Mouse (Mus musculus): ENCODE data around the gene Trim28. TPM values are rescaled to one million over a fixed set of nuclear protein-coding genes. Genes with fewer than 3 reads are reported as not detected.
A peak's percentile ranks its signal among the peaks of the same experiment; 100 is the strongest.

Gene Trim28
- total and polyA plus RNA-seq, 2 experiments: 69.4 to 114 TPM

DNA sequence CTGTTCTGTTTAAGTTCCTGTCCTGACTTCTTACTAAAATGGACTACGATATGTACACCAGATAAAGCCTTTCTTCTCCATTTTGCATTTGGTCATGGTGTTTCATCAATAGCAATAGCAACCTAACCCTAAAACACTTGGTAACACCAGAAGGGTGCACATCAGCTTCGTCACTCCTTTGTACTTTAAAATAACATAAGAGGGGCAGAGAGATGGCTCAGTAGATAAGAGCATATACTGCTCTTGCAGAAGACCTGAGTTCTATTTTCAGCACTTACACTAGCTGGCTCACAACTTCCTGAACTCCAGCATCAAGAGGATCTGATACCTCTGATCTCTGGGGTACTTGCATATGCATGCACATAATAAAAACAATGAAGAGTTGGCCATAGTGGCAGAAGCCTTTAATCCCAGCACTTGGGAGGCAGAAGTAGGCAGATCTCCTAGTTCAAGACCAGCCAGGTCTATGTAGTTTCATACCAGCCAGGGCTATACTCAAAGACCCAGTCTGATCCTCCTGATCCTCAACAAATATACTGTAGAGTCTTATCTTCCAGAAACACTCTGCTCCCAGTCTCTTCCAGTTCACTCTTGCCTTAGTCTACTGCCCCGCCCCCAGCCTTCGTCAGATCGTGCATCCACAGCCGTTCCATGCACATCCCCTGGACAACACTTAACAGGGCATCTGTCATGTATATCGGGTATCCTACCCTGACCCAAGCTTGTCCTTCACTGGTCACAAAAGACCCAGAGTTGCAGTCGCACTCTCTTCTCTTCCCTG lies 11.3 kb upstream of the Trim28 start:
- no peak for DNase-seq (ENCODE audit: extremely low read depth, low read depth, low spot score)
- H3K4me3 ChIP-seq (ENCODE audit: insufficient read depth, low read depth, low read length): no peak overlapping the region
- H3K9ac ChIP-seq (ENCODE audit: low read depth, low read length): no peak overlapping the region
- no peaks in the 10 kb centered on the region for H3K27me3 ChIP-seq (ENCODE audit: control insufficient read depth, insufficient read depth, low read length)
- peaks cover 14% of the 10 kb centered on the region for H3K4me1 ChIP-seq (ENCODE audit: control insufficient read depth, insufficient read depth, low read length)
- peaks cover 58% of the 10 kb centered on the region for H3K36me3 ChIP-seq (ENCODE audit: control insufficient read depth, insufficient read depth, low read length)
- H3K79me2 ChIP-seq (ENCODE audit: control insufficient read depth, insufficient read depth, low read length): 0 out of 2 replicates have a peak, but pooled peaks cover 4% of the 10 kb centered on the region
- TF ChIP-seq POLR2A (IDR thresholded peaks at IDR 0.05; ENCODE audit: extremely low read depth, insufficient read depth, low read length) (no peak), CTCF (IDR thresholded peaks at IDR 0.05; ENCODE audit: low read depth, low read length) (no peak)
- H3K27ac ChIP-seq (replicated peaks; ENCODE audit: insufficient read depth, low read depth, low read length): no peak overlapping the region
- 83% methylated on average over 8 of the region's 8 CpGs for WGBS

DNA sequence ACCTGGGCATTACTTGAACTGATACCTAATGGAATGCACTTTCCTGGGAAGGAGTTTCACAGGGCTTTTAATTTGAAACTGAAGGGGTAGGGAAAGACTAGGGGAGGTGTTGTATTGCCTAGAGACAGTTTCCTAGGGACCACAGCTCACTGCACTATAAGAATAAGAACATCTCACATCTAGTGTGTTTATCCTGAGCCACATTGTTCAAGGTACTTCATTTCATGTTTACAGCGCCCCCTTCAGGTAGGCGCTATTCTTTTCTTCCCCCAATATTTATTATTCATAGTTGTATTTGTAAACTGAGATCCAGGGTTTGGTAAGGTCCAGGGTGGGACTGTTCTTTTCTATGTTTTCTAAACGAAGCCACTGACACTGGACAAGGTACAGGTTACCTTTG lies 6.7 kb upstream of the Trim28 start:
- TF ChIP-seq CTCF (IDR thresholded peaks at IDR 0.05; ENCODE audit: low read depth, low read length) (no peak), POLR2A (IDR thresholded peaks at IDR 0.05; ENCODE audit: extremely low read depth, insufficient read depth, low read length) (no peak)
- Histone ChIP-seq H3K9ac (ENCODE audit: low read depth, low read length) (no peak overlapping the region), H3K4me1 (ENCODE audit: control insufficient read depth, insufficient read depth, low read length) (peaks cover 19% of the 10 kb centered on the region), H3K36me3 (ENCODE audit: control insufficient read depth, insufficient read depth, low read length) (peaks cover 63% of the 10 kb centered on the region), H3K27me3 (ENCODE audit: control insufficient read depth, insufficient read depth, low read length) (no peaks in the 10 kb centered on the region), H3K79me2 (ENCODE audit: control insufficient read depth, insufficient read depth, low read length) (peaks cover 4% of the 10 kb centered on the region; the same call in 1 of the 2 replicates), H3K27ac (replicated peaks; ENCODE audit: insufficient read depth, low read depth, low read length) (peak overlapping the region; percentile 56; the same call in 1 of the 2 replicates), H3K4me3 (ENCODE audit: insufficient read depth, low read depth, low read length) (no peak overlapping the region)
- no peak for DNase-seq (ENCODE audit: extremely low read depth, low read depth, low spot score)
- 15% methylated on average over 3 of the region's 3 CpGs for WGBS

GRCm38 (mm10) chr7:12993148-12993547 lies 5.8 kb upstream of the Trim28 start:
- Histone ChIP-seq H3K27ac (replicated peaks; ENCODE audit: insufficient read depth, low read depth, low read length) (peak overlapping the region; percentile 56), H3K4me1 (ENCODE audit: control insufficient read depth, insufficient read depth, low read length) (peaks cover 19% of the 10 kb centered on the region), H3K4me3 (ENCODE audit: insufficient read depth, low read depth, low read length) (no peak overlapping the region), H3K27me3 (ENCODE audit: control insufficient read depth, insufficient read depth, low read length) (no peaks in the 10 kb centered on the region), H3K9ac (ENCODE audit: low read depth, low read length) (no peak overlapping the region), H3K36me3 (ENCODE audit: control insufficient read depth, insufficient read depth, low read length) (peaks cover 56% of the 10 kb centered on the region), H3K79me2 (ENCODE audit: control insufficient read depth, insufficient read depth, low read length) (peaks cover 8% of the 10 kb centered on the region; the same call in 1 of the 2 replicates)
- no peak for TF ChIP-seq POLR2A (IDR thresholded peaks at IDR 0.05; ENCODE audit: extremely low read depth, insufficient read depth, low read length)
- no peak for TF ChIP-seq CTCF (IDR thresholded peaks at IDR 0.05; ENCODE audit: low read depth, low read length)
- peak; percentile 79 for DNase-seq (ENCODE audit: extremely low read depth, low read depth, low spot score)
- 49% methylated on average over 10 of the region's 10 CpGs for WGBS

GRCm38 (mm10) chr7:12995862-12996261 lies 3.1 kb upstream of the Trim28 start:
- peaks cover 19% of the 10 kb centered on the region for H3K4me1 ChIP-seq (ENCODE audit: control insufficient read depth, insufficient read depth, low read length)
- peak overlapping the region; percentile 85 for H3K27ac ChIP-seq (replicated peaks; ENCODE audit: insufficient read depth, low read depth, low read length)
- H3K36me3 ChIP-seq (ENCODE audit: control insufficient read depth, insufficient read depth, low read length): peaks cover 33% of the 10 kb centered on the region
- H3K27me3 ChIP-seq (ENCODE audit: control insufficient read depth, insufficient read depth, low read length): no peaks in the 10 kb centered on the region
- peak; percentile 97 for DNase-seq (ENCODE audit: extremely low read depth, low read depth, low spot score)
- peaks cover 7% of the 10 kb centered on the region; the same call in 1 of the 2 replicates for H3K79me2 ChIP-seq (ENCODE audit: control insufficient read depth, insufficient read depth, low read length)
- H3K9ac ChIP-seq (ENCODE audit: low read depth, low read length): peak overlapping the region; percentile 46
- TF ChIP-seq POLR2A (IDR thresholded peaks at IDR 0.05; ENCODE audit: extremely low read depth, insufficient read depth, low read length) (no peak), CTCF (IDR thresholded peaks at IDR 0.05; ENCODE audit: low read depth, low read length) (no peak)
- peak overlapping the region; percentile 31 for H3K4me3 ChIP-seq (ENCODE audit: insufficient read depth, low read depth, low read length)

GRCm38 (mm10) chr7:12997230-12997629 lies 1.7 kb upstream of the Trim28 start:
- Histone ChIP-seq H3K79me2 (ENCODE audit: control insufficient read depth, insufficient read depth, low read length) (peaks cover 4% of the 10 kb centered on the region; the same call in 1 of the 2 replicates), H3K4me1 (ENCODE audit: control insufficient read depth, insufficient read depth, low read length) (peaks cover 14% of the 10 kb centered on the region), H3K36me3 (ENCODE audit: control insufficient read depth, insufficient read depth, low read length) (peaks cover 21% of the 10 kb centered on the region), H3K9ac (ENCODE audit: low read depth, low read length) (peak overlapping the region; percentile 90), H3K4me3 (ENCODE audit: insufficient read depth, low read depth, low read length) (peak overlapping the region; percentile 93), H3K27ac (replicated peaks; ENCODE audit: insufficient read depth, low read depth, low read length) (peak overlapping the region; percentile 95), H3K27me3 (ENCODE audit: control insufficient read depth, insufficient read depth, low read length) (no peaks in the 10 kb centered on the region)
- no peak for TF ChIP-seq CTCF (IDR thresholded peaks at IDR 0.05; ENCODE audit: low read depth, low read length)
- TF ChIP-seq POLR2A (IDR thresholded peaks at IDR 0.05; ENCODE audit: extremely low read depth, insufficient read depth, low read length): peak; percentile 28; the same call in 1 of the 2 replicates
- 17% methylated on average over 5 of the region's 5 CpGs for WGBS
- DNase-seq (ENCODE audit: extremely low read depth, low read depth, low spot score): peak; percentile 81

DNA sequence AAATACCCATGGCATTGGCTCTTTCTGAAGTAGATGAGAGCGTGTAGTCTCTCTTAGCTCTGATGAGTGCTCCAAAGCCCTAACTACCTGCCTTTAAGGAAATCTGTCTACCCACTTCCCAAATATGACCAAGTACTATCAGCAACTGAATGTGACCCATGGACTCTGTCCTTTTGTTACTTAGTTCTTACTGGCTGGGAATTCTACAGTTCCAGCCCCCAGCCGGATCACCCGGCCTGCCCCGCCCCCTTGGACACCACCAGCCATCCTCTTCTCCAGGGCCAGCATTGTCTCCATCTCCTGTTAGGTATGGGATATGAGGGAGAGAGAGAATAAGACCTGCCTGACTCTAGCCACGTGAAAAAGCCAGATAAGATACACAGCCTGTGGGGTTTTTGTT lies 861 bp upstream of the Trim28 start, which contains the start of gene Slc27a5:
Slc27a5 (minus strand) TSS at position 140 of the 400 bp plus-strand sequence.
- peak; percentile 97 for DNase-seq (ENCODE audit: extremely low read depth, low read depth, low spot score)
- WGBS: 15% methylated on average over 5 of the region's 5 CpGs
- H3K4me1 ChIP-seq (ENCODE audit: control insufficient read depth, insufficient read depth, low read length): peaks cover 18% of the 10 kb centered on the region
- H3K79me2 ChIP-seq (ENCODE audit: control insufficient read depth, insufficient read depth, low read length): peaks cover 4% of the 10 kb centered on the region; the same call in 1 of the 2 replicates
- peaks cover 19% of the 10 kb centered on the region for H3K36me3 ChIP-seq (ENCODE audit: control insufficient read depth, insufficient read depth, low read length)
- peak within 1 kb of the TSS; percentile 93 for H3K4me3 ChIP-seq (ENCODE audit: insufficient read depth, low read depth, low read length)
- TF ChIP-seq POLR2A (IDR thresholded peaks at IDR 0.05; ENCODE audit: extremely low read depth, insufficient read depth, low read length) (no peak), CTCF (IDR thresholded peaks at IDR 0.05; ENCODE audit: low read depth, low read length) (no peak)
- peak within 1 kb of the TSS; percentile 98 for H3K27ac ChIP-seq (replicated peaks; ENCODE audit: insufficient read depth, low read depth, low read length)
- no peaks in the 10 kb centered on the region for H3K27me3 ChIP-seq (ENCODE audit: control insufficient read depth, insufficient read depth, low read length)
- peak within 1 kb of the TSS; percentile 91 for H3K9ac ChIP-seq (ENCODE audit: low read depth, low read length)

Measured in liver, adult 2 months (tissue).